Mouse (Mus musculus) adrenal gland, postnatal 36 days (tissue): ENCODE measurements around the gene Serp2. TPM values are rescaled to one million over a fixed set of nuclear protein-coding genes. Genes with fewer than 3 reads are reported as not detected.

Source experiments
- DNase-seq, 2 experiments: peaks; one replicate each; pipeline ENCODE4 v3.0.0; 2021; ENCODE audit warnings: mixed read lengths in 1 of 2
- long read RNA-seq, 2 experiments: library from polyadenylated mRNA; stranded (forward); transcript quantifications; one replicate each; pipeline ENCODE4 v2.0.0; 2021; ENCODE audit warnings: borderline sequencing depth in 2 of 2
- total RNA-seq, 2 experiments: library from RNA; stranded (reverse); gene quantifications; 2 replicates each; pipeline ENCODE4 v1.2.3; 2021

Serp2 gene
- 1 to 10 TPM; 4.2 to 6.4 TPM for total RNA-seq
- long read RNA-seq, experiment 1, partial matches to known transcripts, result 0 of 3 reads
- long read RNA-seq, experiment 1, other reads (novel, unspliced or antisense), result 2 of 3 reads
- long read RNA-seq, experiment 2, partial matches to known transcripts, result 0 of 4 reads
- long read RNA-seq, experiment 2, other reads (novel, unspliced or antisense), result 1 of 4 reads

DNA sequence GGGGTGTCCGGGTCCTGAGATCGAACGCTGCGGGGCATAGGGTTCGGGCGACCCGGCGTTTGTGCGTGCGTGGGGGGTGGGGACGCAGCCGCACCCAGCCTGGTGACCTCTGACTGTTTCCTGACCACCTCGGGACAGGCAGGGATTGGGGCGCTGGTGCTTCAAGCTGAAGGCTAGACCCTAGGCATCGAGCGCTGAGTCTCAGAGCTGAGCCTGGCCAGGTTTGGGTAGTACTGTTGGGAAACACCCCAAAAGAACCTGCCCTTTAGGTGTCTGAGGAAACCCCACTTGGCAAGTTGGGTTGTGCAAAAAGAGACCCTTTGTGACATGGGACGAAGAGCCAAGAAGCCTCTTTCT, at the start of gene Serp2:
Gene Serp2 (minus strand): TSS at position 38 of the 357 bp plus-strand sequence.
- no peak for DNase-seq

GRCm38 (mm10) chr14:76605931-76606534, 49.3 kb upstream of the Serp2 start:
- DNase-seq, result no peak

- no peak for DNase-seq
Observed at GRCm38 (mm10) chr14:76604012-76604411, 47.3 kb upstream of the Serp2 start.

DNA sequence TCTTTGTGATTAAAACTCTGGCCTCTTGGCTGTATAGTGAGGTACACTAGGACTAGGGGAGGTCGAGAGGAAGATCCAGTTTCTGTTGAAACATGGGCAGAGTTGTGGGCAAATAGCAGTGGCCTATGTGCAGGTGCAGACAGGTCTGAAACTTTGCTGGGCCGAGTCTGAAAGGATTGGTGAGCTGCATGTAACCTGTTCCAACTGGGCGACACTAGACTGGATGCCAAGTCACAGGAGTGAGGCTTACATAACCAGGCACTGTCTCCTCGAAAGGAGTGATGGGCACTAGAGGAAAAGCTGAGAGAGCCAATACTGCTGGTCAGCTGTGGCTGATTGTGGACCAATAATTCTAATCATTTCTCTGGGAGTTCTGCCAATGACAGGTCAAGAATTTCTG, 45.0 kb upstream of the Serp2 start:
- DNase-seq, result no peak

DNA sequence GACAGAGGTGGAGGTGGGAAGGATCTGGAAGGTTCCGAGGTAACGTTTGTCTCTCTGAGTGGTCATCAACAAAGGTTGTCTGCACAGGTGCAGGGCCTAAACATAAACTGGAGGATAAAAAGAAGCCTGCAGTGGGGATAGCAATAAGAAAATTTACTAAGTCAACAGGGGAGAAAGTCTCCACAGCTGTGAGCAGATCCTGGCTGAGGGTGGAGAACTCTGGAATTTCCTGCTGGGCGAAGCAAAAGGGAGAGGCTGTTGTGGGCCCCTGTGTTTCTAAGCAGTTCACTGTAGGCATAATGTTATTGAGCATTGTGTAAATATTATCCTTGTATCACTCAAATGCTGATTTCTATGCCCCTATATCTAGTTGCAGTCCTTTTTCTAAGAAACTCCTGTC, 43.7 kb upstream of the Serp2 start:
- no peak for DNase-seq

GRCm38 (mm10) chr14:76599706-76600105, 43.0 kb upstream of the Serp2 start:
- DNase-seq, result no peak

- DNase-seq, result peak; percentile 53 to 58
Observed at GRCm38 (mm10) chr14:76598518-76599216, 42.0 kb upstream of the Serp2 start.

- no peak for DNase-seq
Observed at GRCm38 (mm10) chr14:76597751-76598150, 41.1 kb upstream of the Serp2 start.

DNA sequence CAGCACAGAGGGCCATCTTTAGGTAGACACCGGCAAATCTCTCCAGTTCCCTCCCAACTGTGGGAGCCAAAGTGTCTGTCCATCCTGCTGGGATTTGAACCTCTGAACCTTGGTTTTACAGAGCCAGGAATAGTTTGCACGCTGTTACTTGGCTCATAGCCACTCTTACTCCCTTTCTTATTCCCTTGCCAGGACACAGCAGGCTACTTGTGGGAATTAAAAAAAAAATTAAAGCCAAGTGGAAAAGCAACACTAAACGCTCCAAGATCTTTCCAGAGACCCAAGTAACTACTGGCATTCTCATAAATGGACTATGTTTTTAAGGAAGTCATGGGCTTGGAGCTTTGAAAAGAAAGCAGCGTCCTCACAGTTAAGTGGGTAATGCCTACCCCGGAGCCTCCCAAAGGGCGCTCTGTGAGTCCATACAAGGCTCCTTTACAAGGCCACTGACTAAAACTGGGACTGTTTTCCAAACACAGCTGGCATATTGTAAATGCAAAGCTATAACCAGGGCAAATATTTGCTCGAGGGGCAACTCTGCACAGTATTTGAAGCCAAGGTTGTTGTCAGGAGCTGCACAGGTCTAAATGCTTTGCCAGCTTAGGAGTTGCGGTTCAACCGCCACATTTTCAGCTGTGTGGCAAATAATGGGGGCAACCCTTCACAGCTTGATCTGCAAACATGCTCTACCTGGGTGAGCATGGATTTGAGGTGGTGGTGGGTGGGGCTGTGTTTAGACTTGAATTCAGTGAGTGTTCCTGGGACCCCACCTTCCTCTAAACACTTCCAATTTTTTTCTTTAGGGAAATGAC, 38.6 kb upstream of the Serp2 start:
- DNase-seq, result no peak

- DNase-seq, result peak; percentile 24 to 60
Observed at GRCm38 (mm10) chr14:76594351-76594885, 37.7 kb upstream of the Serp2 start.

DNA sequence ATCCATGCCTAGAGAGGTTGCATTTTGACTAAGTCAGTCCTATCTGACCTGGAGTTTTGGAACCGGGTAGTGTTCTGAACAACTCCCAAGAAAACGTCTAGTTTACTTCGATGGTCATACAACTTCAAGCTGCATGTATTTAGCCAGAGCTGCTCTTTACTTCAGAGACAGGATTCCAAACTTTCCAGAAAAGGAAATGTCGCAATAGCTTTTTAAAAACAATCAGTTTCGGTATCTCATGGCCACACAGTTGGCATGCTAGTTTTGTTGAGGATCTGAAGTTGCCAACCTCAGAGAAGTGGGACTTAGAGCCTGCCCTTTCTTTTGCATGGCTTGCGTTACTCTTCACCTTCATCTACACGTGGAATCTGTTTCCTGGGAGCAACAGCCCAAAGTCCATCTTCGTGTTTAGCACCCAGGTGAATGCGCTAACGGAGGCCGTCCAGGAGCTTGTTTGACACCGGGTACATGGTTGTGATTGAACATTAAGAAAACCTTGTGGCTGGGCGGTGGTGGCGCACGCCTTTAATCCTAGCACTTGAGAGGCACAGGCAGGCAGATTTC, 37.0 kb upstream of the Serp2 start:
- peak in 1 of 2 experiments; percentile 27 for DNase-seq

DNA sequence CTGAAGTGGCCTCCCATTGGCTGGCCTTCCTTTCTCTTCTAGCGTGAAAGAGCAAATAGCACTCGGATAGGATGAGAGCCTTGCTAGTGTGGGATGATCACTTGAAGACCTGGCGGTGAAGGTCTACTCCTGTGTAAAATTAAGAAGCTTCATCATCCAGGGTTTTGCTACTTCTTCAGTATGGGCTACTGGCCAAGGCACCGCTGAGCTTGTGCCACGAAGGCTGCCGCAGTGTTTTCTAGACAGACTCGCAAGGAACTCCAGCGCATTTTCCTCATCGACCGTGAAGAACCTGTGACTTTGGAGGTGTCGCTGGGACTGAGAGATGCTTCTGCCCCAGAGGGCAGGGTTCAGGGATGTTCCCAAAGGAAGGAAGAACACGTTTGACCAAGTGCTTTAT, 36.0 kb upstream of the Serp2 start:
- DNase-seq, result no peak

GRCm38 (mm10) chr14:76592090-76592489, 35.4 kb upstream of the Serp2 start:
- peak; percentile 63 to 77 for DNase-seq

- DNase-seq, result no peak
Observed at GRCm38 (mm10) chr14:76590134-76590533, 33.4 kb upstream of the Serp2 start.

GRCm38 (mm10) chr14:76589671-76590070, 33.0 kb upstream of the Serp2 start:
- DNase-seq, result no peak

DNA sequence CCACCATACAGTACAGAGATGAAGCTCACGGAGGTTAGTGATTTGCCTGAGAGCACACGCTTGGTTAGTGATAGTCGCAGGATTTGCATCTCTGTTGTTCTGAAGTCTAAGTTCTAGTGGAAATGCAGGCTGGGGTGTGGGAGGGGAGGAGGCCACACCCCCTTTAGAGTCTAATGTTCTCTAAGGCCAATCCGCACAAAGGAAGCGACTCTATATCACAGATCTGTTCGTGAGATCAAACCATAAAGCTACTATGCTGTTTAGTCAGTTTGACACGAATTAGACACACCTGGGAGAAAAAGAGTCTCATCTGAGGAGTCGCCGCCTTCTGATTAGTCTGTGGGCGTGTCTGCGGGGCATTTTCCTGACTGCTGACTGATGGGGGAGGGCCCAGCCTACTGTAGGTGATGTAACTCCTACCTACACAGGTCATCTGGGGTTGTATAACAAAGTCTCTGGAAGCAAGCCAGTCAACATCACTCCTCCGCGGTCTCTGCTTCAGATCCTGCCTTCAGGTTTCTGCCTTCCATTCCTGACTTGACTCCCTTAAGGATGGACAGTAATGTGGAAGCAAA, 29.2 kb upstream of the Serp2 start:
- no peak for DNase-seq

GRCm38 (mm10) chr14:76583985-76584384, 27.3 kb upstream of the Serp2 start:
- no peak for DNase-seq

- DNase-seq, result no peak
Observed at GRCm38 (mm10) chr14:76581974-76582922, 25.6 kb upstream of the Serp2 start.

- DNase-seq, result no peak
Observed at GRCm38 (mm10) chr14:76579660-76580061, 23.0 kb upstream of the Serp2 start.

GRCm38 (mm10) chr14:76577840-76578239, 21.2 kb upstream of the Serp2 start:
- DNase-seq, result no peak

DNA sequence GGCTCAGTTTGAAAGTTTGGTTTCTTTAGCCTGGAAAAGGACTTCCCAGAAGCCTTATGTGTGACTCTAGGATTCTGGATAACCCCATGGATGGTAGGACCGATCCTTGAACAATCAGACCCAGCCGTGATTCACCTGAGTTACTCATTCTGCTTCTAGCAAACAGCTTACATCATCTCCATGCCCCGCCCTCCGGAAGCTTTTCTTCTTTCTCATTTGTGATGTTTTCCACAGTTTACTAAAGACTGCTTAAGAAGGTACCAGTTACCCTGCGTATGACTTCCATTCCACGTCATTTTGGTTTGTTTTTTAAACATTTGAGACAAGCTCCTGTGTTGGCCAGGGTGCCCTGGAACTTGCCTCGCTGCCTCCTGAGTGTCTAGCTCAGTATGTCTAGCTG, 13.6 kb upstream of the Serp2 start:
- peak; percentile 40 to 56 for DNase-seq
